Mouse (Mus musculus) liver, adult 2 months (tissue): ENCODE results near the gene Hist1h2bq. TPM values are rescaled to one million over a fixed set of nuclear protein-coding genes. Genes with fewer than 3 reads are reported as not detected.
A peak's percentile ranks its signal among the peaks of the same experiment; 100 is the strongest.
"Not testable (repeated sequence)": the region's sequence is repeated elsewhere in the genome, so short reads cannot be mapped to it uniquely, and the experiment has no call there.

ENCODE experiments used
- DNase-seq: peaks from one replicate; pipeline ENCODE4 v3.0.0-alpha.2; 2011; ENCODE audit warnings: low read depth, low spot score; ENCODE audit errors: extremely low read depth
- H3K27ac ChIP-seq: fragments of 200-500 bp; replicated peaks from 2 replicates; pipeline ENCODE4 v1.5.1; 2012; ENCODE audit warnings: low read depth, mild to moderate bottlenecking, control low read depth, inconsistent platforms, low read length; ENCODE audit not compliant: insufficient read depth
- H3K27me3 ChIP-seq: fragments of 200-500 bp; 2 replicates; pipeline ENCODE4 v1.6.1; 2012; ENCODE audit warnings: mild to moderate bottlenecking, moderate library complexity, low read length, inconsistent platforms; ENCODE audit not compliant: control insufficient read depth, insufficient read depth
- H3K36me3 ChIP-seq: fragments of 200-500 bp; 2 replicates; pipeline ENCODE4 v1.6.1; 2012; ENCODE audit warnings: low read length, inconsistent platforms; ENCODE audit not compliant: control insufficient read depth, insufficient read depth
- H3K4me1 ChIP-seq: fragments of 200-500 bp; 2 replicates; pipeline ENCODE4 v1.6.1; 2011; ENCODE audit warnings: low read length; ENCODE audit not compliant: control insufficient read depth, insufficient read depth
- H3K4me3 ChIP-seq: fragments of 200-500 bp; 2 replicates; pipeline ENCODE4 v1.5.1; 2011; ENCODE audit warnings: low read depth, mild to moderate bottlenecking, control low read depth, low read length, moderate library complexity; ENCODE audit not compliant: insufficient read depth
- H3K79me2 ChIP-seq: fragments of 200-500 bp; 2 replicates; pipeline ENCODE4 v1.6.1; 2012; ENCODE audit warnings: inconsistent platforms, mild to moderate bottlenecking, low read length, moderate library complexity; ENCODE audit not compliant: control insufficient read depth, insufficient read depth
- H3K9ac ChIP-seq: fragments of 200-500 bp; 2 replicates; pipeline ENCODE4 v1.6.1; 2012; ENCODE audit warnings: low read depth, mild to moderate bottlenecking, control low read depth, inconsistent platforms, low read length
- CTCF ChIP-seq: fragments of 200-500 bp; IDR thresholded peaks from 2 replicates; pipeline ENCODE4 v1.5.1; 2011; ENCODE audit warnings: low read depth, low read length, control low read depth
- POLR2A ChIP-seq: fragments of 200-500 bp; IDR thresholded peaks from 2 replicates; pipeline ENCODE4 v1.6.1; 2011; ENCODE audit warnings: low read length, control low read depth; ENCODE audit not compliant: insufficient read depth; ENCODE audit errors: extremely low read depth
- WGBS: fragments of 180-500 bp; shearing (Covaris S2); methylation state at CpG from one replicate; pipeline ENCODE4 v1.1.7; 2018; 5-methylcytosine and 5-hydroxymethylcytosine counted together
- polyA plus RNA-seq: library from polyadenylated mRNA; depleted of rRNA; stranded (reverse); fragments of >200 nt; gene quantifications from 2 replicates; pipeline ENCODE4 v1.2.3, GENCODE M21; 2012
- total RNA-seq: library from RNA; depleted of rRNA; stranded (reverse); fragments of >200 nt; gene quantifications from 2 replicates; pipeline ENCODE4 v1.2.3, GENCODE M21; 2014

The Hist1h2bq gene
- total and polyA plus RNA-seq, 2 experiments = 1.2 to 2.1 TPM

- WGBS = 0% methylated on average over 25 of the region's 58 CpGs
- H3K79me2 ChIP-seq, H3K27ac ChIP-seq, H3K27me3 ChIP-seq, H3K9ac ChIP-seq, H3K36me3 ChIP-seq, DNase-seq, H3K4me1 ChIP-seq, H3K4me3 ChIP-seq: not testable (repeated sequence)
- 0 out of 2 replicates have a peak, but pooled peaks have one; percentile 27 for TF ChIP-seq POLR2A
Measured at GRCm38 (mm10) chr13:21831418-21832394, 21.7 kb upstream of the Hist1h2bq start, which contains the start of gene Hist1h4n. Gene Hist1h4n (minus strand): TSS chr13:21832196.

GRCm38 (mm10) chr13:21830344-21830743, 20.3 kb upstream of the Hist1h2bq start:
- no peak overlapping the region for H3K9ac ChIP-seq
- H3K79me2 ChIP-seq = no peaks in the 10 kb centered on the region
- H3K4me1 ChIP-seq = no peaks in the 10 kb centered on the region
- no peak for DNase-seq
- no peaks in the 10 kb centered on the region for H3K27me3 ChIP-seq
- TF ChIP-seq CTCF = no peak
- no peak for TF ChIP-seq POLR2A
- H3K36me3 ChIP-seq = no peaks in the 10 kb centered on the region
- no peak overlapping the region for H3K27ac ChIP-seq
- 95% methylated on average over 10 of the region's 10 CpGs for WGBS
- H3K4me3 ChIP-seq = no peak overlapping the region

GRCm38 (mm10) chr13:21828511-21828910, 18.5 kb upstream of the Hist1h2bq start:
- Histone ChIP-seq H3K27me3 (no peaks in the 10 kb centered on the region), H3K79me2 (no peaks in the 10 kb centered on the region), H3K4me1 (no peaks in the 10 kb centered on the region), H3K4me3 (no peak overlapping the region), H3K36me3 (no peaks in the 10 kb centered on the region), H3K27ac (no peak overlapping the region), H3K9ac (no peak overlapping the region)
- TF ChIP-seq CTCF = no peak
- no peak for TF ChIP-seq POLR2A
- WGBS = 89% methylated on average over 3 of the region's 3 CpGs
- DNase-seq = no peak

- not testable (repeated sequence) for H3K36me3 ChIP-seq, DNase-seq, H3K27me3 ChIP-seq, H3K79me2 ChIP-seq, H3K4me3 ChIP-seq, H3K27ac ChIP-seq, H3K9ac ChIP-seq, H3K4me1 ChIP-seq
- WGBS = 92% methylated on average over 6 of the region's 16 CpGs
Measured at GRCm38 (mm10) chr13:21820082-21820890, 10.3 kb upstream of the Hist1h2bq start.

GRCm38 (mm10) chr13:21812092-21812491, 2.1 kb upstream of the Hist1h2bq start:
- not testable (repeated sequence) for H3K9ac ChIP-seq, H3K4me1 ChIP-seq, H3K27me3 ChIP-seq, H3K27ac ChIP-seq, DNase-seq, H3K79me2 ChIP-seq, H3K36me3 ChIP-seq
- H3K4me3 ChIP-seq = peak overlapping the region; percentile 30; the same call in 1 of the 2 replicates
- WGBS = under 1% methylated on average over 14 of the region's 14 CpGs

- not testable (repeated sequence) for H3K36me3 ChIP-seq, H3K9ac ChIP-seq, H3K27ac ChIP-seq, DNase-seq, H3K79me2 ChIP-seq, H3K4me1 ChIP-seq, H3K27me3 ChIP-seq
- peak within 1 kb of the TSS; percentile 30; the same call in 1 of the 2 replicates for H3K4me3 ChIP-seq
- no CpG with 5 or more reads among the region's 24 CpGs for WGBS
Measured at GRCm38 (mm10) chr13:21811539-21811938, 1.5 kb upstream of the Hist1h2bq start, which contains the start of gene Hist1h4m. Gene Hist1h4m (plus strand): TSS chr13:21811746.

GRCm38 (mm10) chr13:21811074-21811473, 1.1 kb upstream of the Hist1h2bq start:
- H3K27me3 ChIP-seq, H3K4me3 ChIP-seq, H3K36me3 ChIP-seq, H3K4me1 ChIP-seq, H3K27ac ChIP-seq, DNase-seq, H3K9ac ChIP-seq, H3K79me2 ChIP-seq: not testable (repeated sequence)
- WGBS = no CpG with 5 or more reads among the region's 8 CpGs

- H3K9ac ChIP-seq, H3K27me3 ChIP-seq, DNase-seq, H3K4me1 ChIP-seq, H3K4me3 ChIP-seq, H3K36me3 ChIP-seq, H3K27ac ChIP-seq, H3K79me2 ChIP-seq: not testable (repeated sequence)
- no CpG with 5 or more reads among the region's 4 CpGs for WGBS
Measured at GRCm38 (mm10) chr13:21803058-21803457, 6.9 kb downstream of the Hist1h2bq start.
